Mouse (Mus musculus) layer of hippocampus, postnatal 36 days (tissue): ENCODE data around the gene Gm8362. TPM values are rescaled to one million over a fixed set of nuclear protein-coding genes. Genes with fewer than 3 reads are reported as not detected.
A peak's percentile ranks its signal among the peaks of the same experiment; 100 is the strongest.
"Not testable (repeated sequence)": the region's sequence is repeated elsewhere in the genome, so short reads cannot be mapped to it uniquely, and the experiment has no call there.

Source experiments
- DNase-seq, 2 experiments: peaks; one replicate each; pipeline ENCODE4 v3.0.0; 2022
- total RNA-seq, 2 experiments: library from RNA; stranded (reverse); gene quantifications; 2 replicates each; pipeline ENCODE4 v1.2.3; 2021

Gene Gm8362
- total RNA-seq = under 1 TPM in 1 of 2 experiments, not detected in 1; 0.30 TPM

DNA sequence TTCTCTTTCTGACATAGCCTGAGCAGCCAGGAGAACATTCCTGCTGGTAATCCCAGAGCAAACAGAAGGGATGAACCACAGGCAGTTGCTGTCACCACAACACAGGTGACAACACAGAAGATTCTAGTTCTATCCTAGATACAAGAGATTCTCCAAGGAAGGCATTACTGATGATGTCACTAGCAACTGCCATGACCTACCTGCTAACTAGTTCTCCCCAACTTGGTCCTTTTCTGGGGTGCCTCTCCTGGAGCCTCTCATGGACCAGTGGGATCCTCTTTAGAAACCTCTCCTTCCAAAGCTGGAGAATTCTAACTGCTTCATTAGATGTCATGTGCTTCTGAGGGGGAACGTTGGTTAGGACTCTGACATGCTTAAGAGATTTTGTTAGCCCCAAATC, at the start of gene Gm8362:
Gm8362 (minus strand) TSS at position 101 of the 400 bp plus-strand sequence.
- DNase-seq = not testable (repeated sequence)

DNA sequence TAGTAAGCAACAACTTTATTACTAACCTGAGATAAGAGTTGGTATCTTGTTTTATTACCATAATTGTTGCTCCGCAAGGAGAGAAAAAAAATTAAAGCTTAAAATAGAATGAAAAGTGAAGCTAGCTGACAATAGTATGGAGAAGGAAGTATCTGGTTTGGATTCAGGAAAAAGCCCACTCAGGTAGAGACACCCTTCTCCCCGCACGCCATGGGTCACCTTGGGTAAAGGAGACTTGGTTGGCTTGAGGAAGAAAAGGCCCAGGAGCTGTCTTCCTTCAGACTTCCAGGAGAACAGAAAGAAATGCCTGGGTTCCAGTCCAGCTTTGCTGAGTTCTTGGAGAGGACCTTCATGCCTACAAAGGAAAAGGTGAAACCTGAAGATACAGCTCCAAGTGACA, 49.1 kb upstream of the Gm8362 start:
- DNase-seq = not testable (repeated sequence)

DNA sequence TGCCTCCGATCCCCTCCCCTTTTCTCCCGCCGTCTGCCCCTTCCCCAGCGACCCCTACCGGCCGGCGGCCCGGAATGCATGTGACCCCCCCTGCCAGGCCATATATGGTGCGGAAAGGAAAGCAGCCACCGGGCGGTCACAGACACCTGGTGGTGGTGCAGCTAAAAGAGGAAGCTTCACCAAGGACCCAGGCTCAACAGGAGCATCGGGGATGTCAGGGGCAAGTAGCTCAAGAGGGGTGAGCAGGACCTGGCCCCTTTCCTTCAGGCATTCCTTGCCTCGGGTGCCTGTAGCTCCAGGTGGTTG, 17.0 kb downstream of the Gm8362 start:
- DNase-seq = peak in 1 of 2 experiments; percentile 1

DNA sequence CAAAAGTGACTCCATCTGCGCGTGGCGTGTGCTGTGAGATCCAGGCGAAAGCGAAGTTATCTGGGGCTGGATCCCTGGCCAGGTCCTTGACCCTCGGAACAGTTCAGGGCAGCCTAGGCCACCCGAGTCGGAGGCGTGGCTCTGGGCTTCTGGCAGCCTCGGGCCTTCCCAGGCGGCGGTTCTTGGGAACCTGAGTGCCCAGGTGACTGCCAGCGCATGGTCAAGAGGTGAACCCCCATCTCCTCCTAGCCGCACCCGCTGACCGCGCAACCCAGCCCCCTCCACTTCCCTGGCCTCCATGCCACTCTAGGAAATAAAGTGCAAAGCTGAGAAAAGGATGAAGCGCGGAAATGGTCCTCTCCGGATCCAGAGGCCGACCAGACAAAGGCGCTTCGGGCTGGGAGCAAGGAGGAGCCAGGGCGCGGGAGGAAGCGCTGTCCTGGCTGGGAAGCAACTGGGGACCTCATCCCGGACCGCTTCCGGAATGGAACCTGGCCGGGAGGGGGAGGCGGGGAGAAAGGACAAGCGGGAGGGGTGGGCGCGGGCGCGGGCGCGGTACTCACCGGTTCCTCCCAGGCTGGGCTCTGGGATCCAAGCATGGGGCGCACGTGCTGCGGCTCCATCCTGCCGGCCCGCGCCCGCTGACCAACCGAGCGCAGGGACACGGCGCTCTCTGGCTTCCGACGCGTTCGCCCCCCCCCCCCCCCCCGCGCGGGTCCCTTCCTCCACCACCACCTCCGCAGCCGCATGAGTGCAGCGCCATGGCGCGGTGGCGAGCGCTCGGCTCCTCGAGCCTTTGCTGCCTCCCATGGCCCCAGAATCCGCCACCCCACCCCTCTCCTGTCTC, 17.6 kb downstream of the Gm8362 start:
- peak; percentile 0 to 2 for DNase-seq

DNA sequence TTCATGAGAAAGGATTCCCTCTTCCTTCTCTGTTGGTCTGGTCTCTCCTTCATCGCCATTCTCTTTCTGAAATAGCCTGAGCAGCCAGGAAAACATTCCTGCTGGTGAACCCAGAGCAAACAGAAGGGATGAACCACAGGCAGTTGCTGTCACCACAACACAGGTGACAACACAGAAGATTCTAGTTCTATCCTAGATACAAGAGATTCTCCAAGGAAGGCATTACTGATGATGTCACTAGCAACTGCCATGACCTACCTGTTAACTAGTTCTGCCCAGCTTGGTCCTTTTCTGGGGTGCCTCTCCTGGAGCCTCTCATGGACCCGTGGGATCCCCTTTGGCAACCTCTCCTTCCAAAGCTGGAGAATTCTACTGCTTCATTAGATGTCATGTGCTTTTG, 32.0 kb downstream of the Gm8362 start, which contains the start of gene Gm3636:
Gm3636 (minus strand) TSS at position 101 of the 400 bp plus-strand sequence.
- DNase-seq = not testable (repeated sequence)

DNA sequence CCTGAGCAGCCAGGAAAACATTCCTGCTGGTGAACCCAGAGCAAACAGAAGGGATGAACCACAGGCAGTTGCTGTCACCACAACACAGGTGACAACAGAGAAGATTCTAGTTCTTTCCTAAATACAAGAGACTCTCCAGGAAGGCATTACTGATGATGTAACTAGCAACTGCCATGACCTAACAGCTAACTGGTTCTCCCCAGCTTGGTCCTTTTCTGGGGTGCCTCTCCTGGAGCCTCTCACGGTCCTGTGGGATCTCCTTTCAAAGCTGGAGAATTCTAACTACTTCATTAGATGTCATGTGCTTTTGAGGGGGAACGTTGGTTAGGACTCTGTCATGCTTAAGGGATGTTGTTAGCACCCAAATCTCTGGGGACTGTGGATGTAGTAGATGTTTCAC, 54.1 kb downstream of the Gm8362 start, which contains the start of gene Gm8050:
Gm8050 (minus strand) TSS at position 101 of the 400 bp plus-strand sequence.
- not testable (repeated sequence) for DNase-seq

Other genes with a start within 250 kb of the Gm8362 start
- gene Gm8356, start 237.1 kb downstream of the Gm8362 start, total RNA-seq = not detected
- gene Gm3629, start 183.8 kb downstream of the Gm8362 start, total RNA-seq = 1 to 10 TPM; 1.0 to 1.3 TPM
- not detected for gene Gm3460, start 152.0 kb downstream of the Gm8362 start, total RNA-seq
- gene Gm10251, start 90.2 kb downstream of the Gm8362 start, total RNA-seq = not detected
- gene Gm8050, start 54.2 kb downstream of the Gm8362 start, total RNA-seq = not detected
- gene Gm3636, start 32.1 kb downstream of the Gm8362 start, total RNA-seq = 1 to 10 TPM; 3.2 to 5.2 TPM
- gene Gm3642, start 65.9 kb upstream of the Gm8362 start, total RNA-seq = not detected
- gene Gm3667, start 115.6 kb upstream of the Gm8362 start, total RNA-seq = under 1 TPM; 0.76 to 0.97 TPM
- gene Gm6356, start 199.4 kb upstream of the Gm8362 start, total RNA-seq = not detected